Mouse (Mus musculus) right cerebral cortex, postnatal 36 days (tissue): ENCODE measurements around the gene Trim2.
A peak's percentile ranks its signal among the peaks of the same experiment; 100 is the strongest.

Experiments
- DNase-seq, 2 experiments: peaks; one replicate each; pipeline ENCODE4 v3.0.0; 2022; ENCODE audit warnings: low spot score in 2 of 2, mixed read lengths in 1 of 2

Trim2 gene

GRCm38 (mm10) chr3:84257989-84258517 lies 48.6 kb downstream of the Trim2 start:
- no peak for DNase-seq

DNA sequence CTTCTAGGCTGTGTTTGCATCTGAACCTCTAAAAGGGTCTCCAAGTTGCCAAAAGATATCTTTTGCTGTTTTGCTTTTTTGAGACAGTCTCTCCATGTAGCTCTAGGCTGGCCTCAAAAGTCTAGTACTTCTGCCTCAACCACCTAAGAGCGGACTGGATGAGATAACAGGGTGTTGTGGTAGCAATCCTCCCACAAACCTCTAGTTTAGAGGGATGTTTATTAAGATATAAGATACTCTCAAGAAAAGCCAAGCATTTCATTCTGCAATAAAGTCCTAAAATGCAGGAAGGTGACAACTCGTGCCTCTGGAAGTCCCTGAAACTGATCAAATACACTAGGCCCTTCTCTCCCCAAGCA lies 52.2 kb downstream of the Trim2 start:
- DNase-seq, result no peak

DNA sequence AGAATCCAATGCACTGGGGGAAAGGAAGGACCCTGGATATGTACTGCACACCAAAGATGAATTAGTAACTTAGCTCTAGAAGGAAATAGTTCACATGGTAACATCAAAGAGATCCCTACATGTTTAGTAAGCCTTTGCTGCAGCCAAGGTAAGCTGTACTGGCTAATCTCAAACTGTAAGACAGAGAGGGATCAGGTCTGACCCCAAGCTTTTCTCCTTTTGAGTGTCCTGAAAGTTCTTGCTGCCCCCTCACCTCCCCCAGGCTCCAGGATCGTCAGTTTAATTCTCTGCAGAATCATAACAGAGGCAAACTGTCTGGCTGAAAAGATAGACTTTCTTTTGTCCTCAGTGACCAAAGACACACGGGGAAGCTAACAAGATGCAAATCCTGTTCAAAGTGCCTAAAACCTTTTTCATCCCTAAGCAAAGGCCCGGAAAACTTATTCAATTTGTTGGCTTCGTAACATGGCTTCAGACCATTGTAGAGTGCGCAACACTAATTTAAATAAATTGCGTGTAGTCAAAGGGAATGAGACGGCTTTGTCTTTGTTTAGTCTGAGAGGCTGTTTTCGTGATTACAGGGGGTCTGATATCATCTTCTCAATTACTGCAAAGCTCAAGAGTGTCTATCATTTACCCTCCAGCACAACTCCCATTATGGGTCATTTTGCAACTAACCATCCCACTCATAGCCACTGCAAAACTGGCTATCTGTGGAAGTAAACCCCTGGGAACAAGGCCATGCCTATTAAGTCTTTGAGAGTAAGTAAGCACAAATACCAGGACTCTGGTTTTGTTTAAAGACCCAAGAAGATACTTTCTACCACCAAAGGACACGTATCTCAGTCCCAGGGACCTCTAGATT lies 52.8 kb downstream of the Trim2 start:
- DNase-seq, result no peak

GRCm38 (mm10) chr3:84252776-84253654 lies 53.7 kb downstream of the Trim2 start:
- peak in 1 of 2 experiments; percentile 32 for DNase-seq

- no peak for DNase-seq
Measured at GRCm38 (mm10) chr3:84251721-84252120, 55.0 kb downstream of the Trim2 start.

DNA sequence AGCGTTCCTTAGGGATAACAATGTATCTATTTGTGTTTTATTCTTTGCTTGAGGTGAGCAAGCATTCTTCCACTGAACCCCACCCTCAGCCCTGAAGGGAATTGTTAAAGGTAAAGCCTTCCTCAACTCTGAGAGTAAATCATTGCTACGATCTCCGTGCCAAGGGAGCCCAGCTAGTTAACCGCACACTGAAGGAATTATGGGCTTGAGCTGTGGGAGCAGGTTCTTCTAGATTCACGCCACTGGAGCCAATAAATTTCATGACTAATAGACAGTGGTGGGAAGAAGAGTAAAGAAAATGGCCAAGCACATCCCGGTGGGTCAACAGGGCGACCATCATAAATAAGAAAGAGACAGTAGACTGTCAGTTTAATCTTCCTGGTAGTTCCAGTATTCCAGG lies 56.4 kb downstream of the Trim2 start:
- no peak for DNase-seq

DNA sequence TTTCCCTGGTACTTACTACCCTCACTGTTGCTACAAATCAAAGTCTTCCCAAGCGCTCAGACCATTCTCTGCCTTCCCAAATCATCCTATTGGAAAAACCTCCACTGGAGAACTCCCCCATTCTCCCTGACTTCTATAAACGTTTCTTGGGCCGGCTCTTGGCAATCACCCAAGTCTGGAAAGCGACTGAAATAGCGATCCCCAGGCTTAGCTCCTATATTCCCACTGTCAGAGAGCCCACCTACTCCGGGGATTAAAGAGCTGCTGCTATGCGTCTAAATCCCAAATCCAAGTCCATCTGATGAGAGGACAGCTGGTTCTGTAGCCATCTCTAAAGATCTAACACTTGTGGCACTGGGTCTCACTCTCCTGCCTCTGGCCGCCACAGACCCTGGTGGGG lies 58.9 kb downstream of the Trim2 start:
- DNase-seq, result no peak

DNA sequence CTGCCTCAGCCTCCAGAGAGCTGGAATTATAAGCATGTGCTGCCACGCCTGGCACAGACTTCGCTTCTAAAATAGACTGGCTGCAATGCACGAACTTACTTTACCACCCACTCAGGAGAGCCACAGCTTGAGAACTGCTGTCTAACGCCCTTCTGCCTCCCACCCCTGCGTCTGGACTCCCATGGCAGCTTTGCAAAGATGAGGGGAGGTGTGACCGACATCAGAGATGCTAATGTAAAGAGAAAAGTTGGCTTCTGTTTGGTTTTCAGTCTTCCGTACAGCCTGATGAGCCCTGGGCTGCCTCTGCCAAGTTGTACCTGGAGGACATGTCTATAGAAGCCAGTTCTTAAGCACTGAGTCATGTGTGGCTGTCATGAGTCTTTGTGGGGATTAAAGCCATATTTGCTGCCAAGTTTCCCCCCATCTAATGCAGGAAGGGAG lies 60.2 kb downstream of the Trim2 start:
- peak; percentile 90 to 94 for DNase-seq

DNA sequence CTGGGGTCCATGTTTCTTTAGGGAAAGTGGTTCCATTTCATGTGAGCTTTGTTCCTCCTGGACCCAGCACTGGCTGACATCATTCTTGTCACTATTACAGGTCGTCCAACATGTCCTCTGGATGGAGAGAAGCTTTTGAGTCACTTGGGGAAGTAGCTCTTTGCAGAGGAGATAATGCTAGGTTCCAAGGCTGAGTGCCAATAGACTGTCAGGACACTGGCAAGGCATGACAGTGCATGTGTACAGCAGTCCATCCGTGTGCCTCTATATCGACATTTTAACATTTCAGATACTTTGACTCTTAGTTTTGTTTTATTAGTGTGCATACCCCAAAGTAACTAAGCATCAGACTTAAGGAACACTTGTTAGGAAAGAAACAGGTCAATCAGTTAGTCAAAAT lies 63.6 kb downstream of the Trim2 start:
- no peak for DNase-seq

- no peak for DNase-seq
Measured at GRCm38 (mm10) chr3:84242497-84242896, 64.2 kb downstream of the Trim2 start.

DNA sequence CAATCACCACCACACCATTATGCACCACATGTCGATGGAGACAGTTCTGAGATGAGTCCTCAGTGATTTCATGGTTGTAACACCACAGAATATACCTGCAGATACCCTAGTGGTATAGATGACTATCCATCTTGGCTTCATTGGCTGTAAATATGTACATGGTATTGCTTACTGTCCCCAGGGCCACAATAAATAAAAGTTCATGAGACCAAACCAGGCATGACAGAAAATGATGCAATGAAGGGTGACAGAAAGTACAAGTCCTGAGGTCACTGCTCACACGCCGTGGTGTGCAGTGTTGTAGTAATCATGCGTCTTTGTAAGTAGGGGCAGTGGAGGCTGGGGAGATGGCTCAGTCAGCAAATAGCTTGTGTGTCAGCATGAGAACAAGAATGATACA lies 65.6 kb downstream of the Trim2 start:
- DNase-seq, result no peak

- DNase-seq, result no peak
Measured at GRCm38 (mm10) chr3:84235420-84236304, 71.0 kb downstream of the Trim2 start.

DNA sequence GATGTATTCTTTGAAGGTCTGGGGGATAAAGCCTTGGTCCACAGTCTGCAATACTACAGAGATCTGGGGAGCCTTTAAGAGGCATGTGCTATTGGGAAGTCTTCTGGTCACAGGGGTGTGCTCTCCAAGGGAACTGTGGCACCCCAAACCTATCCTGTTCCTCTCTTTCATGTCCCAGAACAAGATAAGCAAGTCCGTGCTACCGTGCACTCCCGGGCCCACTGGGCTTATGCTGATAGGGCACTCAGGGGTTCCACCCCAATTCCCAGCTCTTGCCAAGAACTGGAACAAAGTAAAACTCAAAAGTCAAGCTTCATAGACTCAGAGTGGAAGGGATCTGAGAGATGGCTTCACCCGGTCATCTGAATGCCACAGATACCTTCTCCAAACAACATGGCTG lies 72.1 kb downstream of the Trim2 start:
- no peak for DNase-seq

DNA sequence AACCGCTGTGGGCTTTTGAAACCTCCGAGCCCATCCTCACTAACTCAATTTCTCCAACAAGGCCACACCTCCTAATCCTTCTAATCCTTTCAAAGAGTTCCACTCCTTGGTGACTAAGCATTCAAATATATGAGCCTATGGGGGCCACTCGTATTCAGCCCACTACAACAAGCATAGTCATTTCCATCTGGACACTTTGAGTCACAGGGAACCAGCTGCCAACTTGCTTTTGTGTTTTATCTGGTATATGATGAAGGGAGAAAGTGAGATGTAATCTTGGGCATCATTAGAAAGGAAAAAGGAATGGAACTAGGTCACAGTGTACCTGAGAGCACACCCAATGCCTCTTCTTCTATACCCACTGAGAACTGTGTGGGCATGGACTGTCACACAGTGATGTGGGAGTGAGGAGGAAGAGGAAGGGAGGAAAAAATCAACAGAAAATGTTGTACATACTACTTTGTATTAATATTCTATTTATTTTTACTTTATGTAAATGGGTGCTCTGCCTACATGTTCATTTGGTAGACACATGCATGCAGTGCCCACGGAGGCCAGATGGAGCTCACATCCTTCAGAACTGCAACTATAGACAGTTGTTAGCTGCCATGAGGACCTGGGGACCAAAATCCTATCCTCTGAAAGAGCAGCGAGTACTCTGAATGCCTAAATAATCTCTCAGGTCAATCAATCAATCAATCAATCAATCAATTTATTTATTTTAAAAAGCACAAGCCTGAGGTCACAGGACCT lies 72.8 kb downstream of the Trim2 start:
- peak in 1 of 2 experiments; percentile 43 for DNase-seq

- DNase-seq, result no peak
Measured at GRCm38 (mm10) chr3:84232312-84232711, 74.4 kb downstream of the Trim2 start.

- no peak for DNase-seq
Measured at GRCm38 (mm10) chr3:84230988-84231387, 75.7 kb downstream of the Trim2 start.

- no peak for DNase-seq
Measured at GRCm38 (mm10) chr3:84228911-84229310, 77.8 kb downstream of the Trim2 start.

- no peak for DNase-seq
Measured at GRCm38 (mm10) chr3:84228203-84228870, 78.3 kb downstream of the Trim2 start.

- DNase-seq, result no peak
Measured at GRCm38 (mm10) chr3:84227628-84228027, 79.0 kb downstream of the Trim2 start.

- no peak for DNase-seq
Measured at GRCm38 (mm10) chr3:84224982-84225381, 81.7 kb downstream of the Trim2 start.
